Comparison of ENCODE assay signal across 10 mouse cellular contexts in genomic region chr14:33687444-33688028, GRCm38 (mm10).
A peak's percentile ranks its signal among the peaks of the same experiment; 100 is the strongest.
DNase-seq lines count a peak whose midpoint lies in the region; ATAC-seq and TF ChIP-seq lines count a peak whose summit lies in the region.
"Had no signal": no experiment of that assay in that cellular context is flagged by ENCODE, and none has a peak within 500 bp of the region (broad histone marks: within the 10 kb centered on the region; RNA-seq: fewer than 3 reads in every experiment).

No protein-coding gene starts in this region.

- WGBS in heart, embryonic 12.5 days: 12% methylated on average over 6 of the region's 6 CpGs
- 52% methylated on average over 6 of the region's 6 CpGs for WGBS in kidney, postnatal 0 days

- DNase-seq in adrenal gland, adult 8-10 months: peak; percentile 54
- no peak for DNase-seq in adrenal gland, adult 18-20 months (ENCODE audit: low spot score in 2 of 2)
- DNase-seq in kidney, postnatal 0 days (ENCODE audit: low spot score): peak; percentile 58
- DNase-seq in lung, postnatal 10 days: peak; percentile 39
- DNase-seq in ovary, postnatal 36 days (ENCODE audit: low spot score): no peak
- DNase-seq: left cerebral cortex, postnatal 4 days had no signal

- H3K27me3 ChIP-seq in heart, embryonic 12.5 days (replicated peaks): no peaks in the 10 kb centered on the region
- no peaks in the 10 kb centered on the region for H3K27me3 ChIP-seq in kidney, postnatal 0 days (ENCODE audit: insufficient read depth, low read length)

- TF ChIP-seq CTCF in kidney, postnatal 0 days (IDR thresholded peaks at IDR 0.05; ENCODE audit: low read depth): no peak

- H3K9me3 ChIP-seq in heart, embryonic 12.5 days (replicated peaks): no peaks in the 10 kb centered on the region
- no peaks in the 10 kb centered on the region for H3K9me3 ChIP-seq in kidney, postnatal 0 days (replicated peaks; ENCODE audit: low read length)

- H3K4me3 ChIP-seq in heart, embryonic 12.5 days: no peak overlapping the region
- H3K4me3 ChIP-seq in kidney, postnatal 0 days (replicated peaks; ENCODE audit: low read depth, low read length): no peak overlapping the region

- H3K4me2 ChIP-seq in heart, embryonic 12.5 days: peak overlapping the region; percentile 34
- H3K4me2 ChIP-seq in kidney, postnatal 0 days (ENCODE audit: low read length): no peak overlapping the region

- peaks cover 54% of the 10 kb centered on the region for H3K4me1 ChIP-seq in heart, embryonic 12.5 days (replicated peaks)
- H3K4me1 ChIP-seq in kidney, postnatal 0 days (replicated peaks; ENCODE audit: insufficient read depth, low read length): peaks cover 5% of the 10 kb centered on the region; the same call in 1 of the 2 replicates

- H3K36me3 ChIP-seq in heart, embryonic 12.5 days: no peaks in the 10 kb centered on the region
- no peaks in the 10 kb centered on the region for H3K36me3 ChIP-seq in kidney, postnatal 0 days (ENCODE audit: insufficient read depth, low read length)

- H3K9ac ChIP-seq in heart, embryonic 12.5 days: no peak overlapping the region
- H3K9ac ChIP-seq in kidney, postnatal 0 days (ENCODE audit: low read depth, low read length): no peak overlapping the region

- peak overlapping the region; percentile 84 for H3K27ac ChIP-seq in heart, embryonic 12.5 days (ENCODE audit: poor library complexity, severe bottlenecking)
- 0 out of 2 replicates have a peak overlapping the region, but pooled peaks have one; percentile 36 for H3K27ac ChIP-seq in kidney, postnatal 0 days

- ATAC-seq in heart, embryonic 12.5 days (ENCODE audit: insufficient number of reproducible peaks, low FRiP score): peak; percentile 73
- no peak for ATAC-seq in kidney, postnatal 0 days (replicated peaks; ENCODE audit: low FRiP score, low read depth)
- no peak for ATAC-seq in megakaryocyte-erythroid progenitor cell, adult 5-6 weeks (replicated peaks; ENCODE audit: low FRiP score, low TSS enrichment, poor library complexity, severe bottlenecking)
- ATAC-seq in monocyte, adult 5-6 weeks (replicated peaks; ENCODE audit: insufficient number of reproducible peaks, low FRiP score, low TSS enrichment, poor library complexity, severe bottlenecking): no peak
- ATAC-seq: forebrain, embryonic 16.5 days had no signal

Comparison
In these comparisons a context has a peak if more than half of its experiments do, and no peak if none do; other contexts are left out.
1. DNase-seq: peak in adrenal gland, adult 8-10 months (single experiment), kidney, postnatal 0 days (single experiment) and lung, postnatal 10 days (single experiment); none in adrenal gland, adult 18-20 months (0 of 2) and ovary, postnatal 36 days (single experiment).